Mouse (Mus musculus): ENCODE measurements around the gene Gm11639.
A peak's percentile ranks its signal among the peaks of the same experiment; 100 is the strongest.

The Gm11639 gene

DNA sequence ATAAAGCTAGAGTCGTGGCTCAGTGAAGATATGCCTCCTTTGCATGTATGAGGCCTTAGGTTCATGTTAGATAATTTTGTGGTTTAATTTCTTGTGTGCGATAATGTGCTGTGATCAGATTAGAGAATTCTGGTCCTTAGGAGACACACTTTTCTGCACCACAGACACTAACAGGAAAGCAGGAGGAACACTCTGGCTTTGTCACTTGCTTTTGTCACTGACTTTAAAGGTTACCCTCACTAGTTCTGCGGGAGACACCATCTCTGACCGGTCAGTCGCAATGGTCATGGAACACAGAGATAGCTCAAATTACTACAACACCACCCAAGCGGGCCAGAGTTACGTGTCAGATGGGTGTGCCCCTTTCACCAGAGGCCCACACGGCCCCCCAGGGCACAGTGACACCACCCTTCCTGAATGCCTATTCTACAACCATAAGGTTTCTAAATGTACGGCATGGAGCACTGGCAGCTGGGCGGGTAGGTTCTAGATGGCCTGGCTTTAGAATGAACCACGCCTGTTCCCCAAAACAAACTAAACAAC is 466.9 kb downstream of the Gm11639 start:
- peak; percentile 27 for DNase-seq (ENCODE audit: low read depth, low spot score)

GRCm38 (mm10) chr11:105153068-105153833 is 467.7 kb downstream of the Gm11639 start:
- no peak for DNase-seq (ENCODE audit: low read depth, low spot score)

DNA sequence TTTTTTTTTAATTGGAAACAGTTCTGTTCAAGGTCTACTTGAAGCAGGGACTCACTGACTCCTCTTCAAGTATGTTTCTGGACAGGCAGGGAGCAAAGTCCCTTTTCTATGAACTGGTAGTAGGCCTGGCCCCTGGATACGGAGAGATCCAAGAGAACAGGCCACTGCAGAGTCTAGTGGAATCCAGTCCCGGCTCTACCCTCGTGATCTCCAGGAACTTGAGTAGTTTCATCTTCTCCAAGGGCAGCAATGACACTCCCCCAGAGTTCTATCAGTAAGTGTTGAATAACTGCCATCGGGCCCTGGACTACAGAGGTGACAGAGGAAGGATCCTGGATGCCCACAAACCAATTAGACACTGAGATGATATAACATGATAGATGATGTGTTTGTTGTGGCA is 470.4 kb downstream of the Gm11639 start:
- no peak for DNase-seq (ENCODE audit: low read depth, low spot score)

DNA sequence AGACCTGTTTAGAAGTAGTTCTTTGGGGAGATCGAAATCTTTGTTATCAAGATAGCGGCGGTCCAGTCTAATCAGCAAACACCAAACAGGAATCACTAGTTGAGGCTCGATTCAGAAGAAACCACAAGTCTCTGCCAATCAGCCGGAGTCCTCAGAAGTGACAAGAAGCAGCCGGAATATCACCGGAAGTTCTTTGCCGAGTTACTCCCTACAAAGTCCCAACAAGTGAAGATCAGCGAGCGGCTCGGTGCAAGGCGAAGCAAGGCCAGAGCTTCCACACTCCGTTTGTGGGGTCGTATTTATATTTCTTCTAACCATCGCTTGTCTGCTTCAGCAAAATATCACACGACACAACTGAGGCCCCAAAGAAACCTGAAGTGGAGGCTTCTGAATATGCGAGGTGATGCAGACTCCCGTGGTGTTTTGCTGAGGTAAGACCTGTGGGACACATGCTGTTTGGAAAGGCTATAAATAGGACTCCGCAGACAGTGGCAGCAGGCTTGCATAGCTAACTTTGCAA is 471.3 kb downstream of the Gm11639 start:
- peak; percentile 46 for DNase-seq (ENCODE audit: low read depth, low spot score)

DNA sequence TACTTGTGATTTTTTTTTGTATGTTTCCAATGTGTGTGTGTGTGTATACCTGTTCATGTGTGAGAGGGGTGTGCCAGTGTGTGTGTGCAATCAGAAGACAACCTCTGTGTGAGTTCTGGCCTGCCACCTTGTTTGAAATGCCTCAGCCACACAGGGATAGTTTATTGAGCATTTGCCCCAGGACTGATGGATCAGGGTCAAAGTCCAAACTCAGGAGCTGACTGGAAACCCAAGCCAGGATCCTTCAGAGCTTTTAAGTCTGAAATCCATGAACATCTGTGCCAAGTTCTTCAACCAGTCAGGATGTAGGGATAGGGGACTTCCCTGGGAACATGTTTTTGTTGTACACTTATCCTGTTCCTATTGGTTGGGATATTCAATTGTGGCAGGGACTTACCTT is 472.5 kb downstream of the Gm11639 start:
- DNase-seq (ENCODE audit: low read depth, low spot score): no peak

DNA sequence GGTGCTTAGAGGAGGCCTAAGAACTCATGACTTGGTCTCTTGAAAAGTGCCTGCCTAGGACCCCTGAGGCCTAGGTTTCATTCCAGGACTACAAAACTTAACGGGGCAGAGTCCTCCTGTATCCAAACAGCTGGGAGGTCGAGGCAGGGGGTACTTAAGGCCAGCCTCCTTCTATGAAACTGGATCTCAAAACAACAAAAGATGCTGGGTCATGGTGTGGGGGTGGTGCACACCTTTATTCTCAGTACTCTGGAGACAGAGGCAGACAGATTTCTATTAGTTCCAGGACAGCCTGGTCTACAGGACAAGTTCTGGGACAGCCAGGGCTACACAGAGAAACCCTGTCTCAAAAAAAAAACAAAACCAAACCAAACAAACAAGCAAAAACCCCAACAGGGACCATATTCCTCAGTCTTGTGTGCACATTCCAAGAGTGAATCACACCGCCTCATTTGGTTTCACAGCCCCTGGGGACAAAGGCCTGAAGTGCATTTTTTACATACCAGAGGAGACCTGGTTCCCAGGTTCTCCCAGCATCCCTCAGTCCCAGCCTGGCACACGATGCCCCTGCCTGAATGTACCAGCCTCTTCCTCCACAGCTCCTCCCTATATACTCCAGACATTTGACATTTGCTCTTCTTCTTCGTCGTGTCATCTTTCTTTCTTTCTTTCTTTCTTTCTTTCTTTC is 474.3 kb downstream of the Gm11639 start:
- DNase-seq (ENCODE audit: low read depth, low spot score): peak; percentile 83

GRCm38 (mm10) chr11:105161411-105161810 is 475.9 kb downstream of the Gm11639 start:
- DNase-seq (ENCODE audit: low read depth, low spot score): no peak

DNA sequence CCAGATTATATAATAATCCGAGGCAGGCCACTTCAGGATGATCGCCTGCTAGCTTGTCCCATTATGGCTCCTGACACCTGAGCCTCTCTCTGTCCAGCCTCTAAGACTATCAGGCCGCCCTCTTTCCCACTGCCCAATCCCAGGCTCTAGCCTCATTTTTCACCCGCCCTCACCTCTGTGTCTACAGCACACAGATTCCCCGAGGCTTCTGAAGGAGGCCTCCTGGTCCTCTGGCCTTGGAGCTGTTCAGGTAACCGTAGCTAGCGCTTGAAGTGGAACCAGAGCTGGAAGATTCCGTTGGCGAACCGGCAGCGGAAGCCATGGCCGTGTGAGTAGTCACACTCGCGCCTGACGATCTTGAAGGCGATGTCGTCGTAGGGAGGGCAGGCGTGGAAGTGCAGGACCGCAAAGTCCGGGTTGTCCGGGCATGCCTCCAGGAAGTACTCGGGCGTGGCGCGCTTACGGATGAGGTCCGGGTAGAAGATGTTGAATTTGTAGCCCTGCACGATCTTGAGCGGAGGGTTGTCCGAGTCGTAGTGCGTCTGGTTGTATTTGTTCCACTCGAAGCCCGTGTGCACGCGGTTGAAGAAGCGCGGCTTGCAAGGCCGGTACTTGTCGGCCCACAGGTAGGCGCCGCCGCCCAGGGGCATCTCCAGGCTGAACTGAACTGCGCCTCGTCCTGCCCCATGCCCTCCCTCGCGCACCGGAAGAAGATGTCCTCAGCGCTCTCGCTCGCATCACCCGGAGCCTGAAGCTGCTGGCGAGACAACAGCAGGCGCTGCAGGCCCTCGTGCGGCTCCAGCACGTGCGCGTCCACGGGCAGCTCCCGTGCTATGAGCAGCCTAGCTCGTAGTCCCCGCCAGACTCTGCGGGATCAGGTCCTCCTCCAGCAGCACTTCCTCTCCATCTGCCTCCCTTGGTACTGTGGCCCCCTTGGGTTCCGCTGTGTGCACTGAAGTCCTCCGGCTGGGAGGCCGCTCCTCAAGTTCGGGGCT is 479.3 kb downstream of the Gm11639 start:
- peak; percentile 79 for DNase-seq (ENCODE audit: low read depth, low spot score)

DNA sequence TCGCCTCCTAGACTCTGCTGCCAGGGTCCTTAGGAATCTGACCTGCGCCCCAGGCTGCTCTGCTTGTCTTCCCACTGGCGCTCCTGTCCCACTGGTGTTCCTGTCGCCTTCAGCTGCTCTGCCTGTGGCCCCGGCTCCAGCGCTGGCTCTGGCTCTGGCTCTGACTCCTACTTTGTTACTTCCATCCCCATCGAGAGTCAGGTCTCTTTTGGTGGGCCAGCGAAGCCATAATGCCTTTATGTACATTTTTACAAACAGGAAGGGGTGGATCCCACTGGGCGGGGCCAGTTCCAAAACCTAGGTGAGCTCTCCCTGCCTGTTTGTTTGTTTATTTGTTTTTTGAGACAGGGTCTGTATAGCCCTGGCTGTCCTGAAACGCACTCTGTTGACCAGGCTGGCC is 481.3 kb downstream of the Gm11639 start:
- peak; percentile 28 for DNase-seq (ENCODE audit: low read depth, low spot score)

Data from ZHBTc4 (cell line).